Mouse (Mus musculus) stomach, postnatal 0 days (tissue): ENCODE data around the gene Mapk3.

Experiments used
- CTCF ChIP-seq: IDR thresholded peaks from 2 replicates; pipeline ENCODE4 v1.5.1; 2016; ENCODE audit warnings: antibody characterized with exemption, low read depth, mild to moderate bottlenecking, moderate library complexity
- EP300 ChIP-seq: optimal IDR thresholded peaks from 2 replicates; pipeline ENCODE3; 2016; ENCODE audit warnings: antibody characterized with exemption

GRCm38 (mm10) chr7:126808703-126809455 is 49.5 kb downstream of the Mapk3 start:
- TF ChIP-seq CTCF, result peak; percentile 44
- TF ChIP-seq EP300, result no peak
